Mouse (Mus musculus): ENCODE measurements at regions not wholly inside any gene's neighbourhood (a gene's known extent, or its start where the extent isn't known, plus 50 kb on each side); places are given as distances from the start of the nearest gene placed in this dataset.

- TF ChIP-seq CTCF (IDR thresholded peaks at IDR 0.05; ENCODE audit: insufficient read depth, low read length) (no peak), POLR2A (IDR thresholded peaks at IDR 0.05; ENCODE audit: borderline replicate concordance, extremely low read depth, low read depth, low read length) (no peak)
Observed at GRCm38 (mm10) chr19:33022839-33023428, 265.6 kb downstream of the Pten start.
